Mouse (Mus musculus): ENCODE measurements at regions not wholly inside any gene's neighbourhood (a gene's known extent, or its start where the extent isn't known, plus 50 kb on each side); places are given as distances from the start of the nearest gene placed in this dataset.

- H3K4me3 ChIP-seq (replicated peaks): no peak overlapping the region
- H3K4me2 ChIP-seq: no peak overlapping the region
- no peak for ATAC-seq (ENCODE audit: low FRiP score)
- no peak overlapping the region for H3K9ac ChIP-seq
- H3K27ac ChIP-seq: no peak overlapping the region
- H3K27me3 ChIP-seq: no peaks in the 10 kb centered on the region
- H3K36me3 ChIP-seq (replicated peaks): no peaks in the 10 kb centered on the region
- H3K4me1 ChIP-seq: no peaks in the 10 kb centered on the region
- H3K9me3 ChIP-seq: no peaks in the 10 kb centered on the region
- WGBS: 77% methylated on average over 3 of the region's 3 CpGs
Observed at GRCm38 (mm10) chr2:19714025-19714424, 56.5 kb downstream of the Otud1 start.

- no peak overlapping the region for H3K9ac ChIP-seq
- peak; percentile 55; the same call in 1 of the 2 replicates for ATAC-seq (ENCODE audit: low FRiP score)
- WGBS: 32% methylated on average over 11 of the region's 11 CpGs
- 0 out of 2 replicates have a peak overlapping the region, but pooled peaks have one; percentile 5 for H3K4me3 ChIP-seq (replicated peaks)
- no peaks in the 10 kb centered on the region for H3K27me3 ChIP-seq
- no peak overlapping the region for H3K27ac ChIP-seq
- H3K9me3 ChIP-seq: no peaks in the 10 kb centered on the region
- no peaks in the 10 kb centered on the region for H3K4me1 ChIP-seq
- peak overlapping the region; percentile 32; the same call in 1 of the 2 replicates for H3K4me2 ChIP-seq
- no peaks in the 10 kb centered on the region for H3K36me3 ChIP-seq (replicated peaks)
Observed at GRCm38 (mm10) chr2:19715564-19716238, 58.1 kb downstream of the Otud1 start.

- Histone ChIP-seq H3K9me3 (no peaks in the 10 kb centered on the region), H3K27me3 (no peaks in the 10 kb centered on the region), H3K36me3 (replicated peaks) (no peaks in the 10 kb centered on the region), H3K4me3 (replicated peaks) (no peak overlapping the region), H3K4me2 (no peak overlapping the region), H3K9ac (no peak overlapping the region), H3K27ac (no peak overlapping the region), H3K4me1 (no peaks in the 10 kb centered on the region)
- ATAC-seq (ENCODE audit: low FRiP score): no peak
- 94% methylated on average over 5 of the region's 5 CpGs for WGBS
Observed at GRCm38 (mm10) chr2:19716388-19716787, 58.8 kb downstream of the Otud1 start.

- Histone ChIP-seq H3K27me3 (no peaks in the 10 kb centered on the region), H3K4me3 (replicated peaks) (no peak overlapping the region), H3K27ac (no peak overlapping the region), H3K36me3 (replicated peaks) (no peaks in the 10 kb centered on the region), H3K9me3 (no peaks in the 10 kb centered on the region), H3K4me2 (no peak overlapping the region), H3K9ac (no peak overlapping the region), H3K4me1 (no peaks in the 10 kb centered on the region)
- 87% methylated on average over 6 of the region's 6 CpGs for WGBS
- no peak for ATAC-seq (ENCODE audit: low FRiP score)
Observed at GRCm38 (mm10) chr2:19726085-19726484, 68.5 kb downstream of the Otud1 start.

- H3K4me1 ChIP-seq: no peaks in the 10 kb centered on the region
- H3K36me3 ChIP-seq (replicated peaks): no peaks in the 10 kb centered on the region
- H3K4me2 ChIP-seq: no peak overlapping the region
- no peak overlapping the region for H3K4me3 ChIP-seq (replicated peaks)
- H3K27ac ChIP-seq: no peak overlapping the region
- WGBS: 6% methylated on average over 9 of the region's 9 CpGs
- H3K9me3 ChIP-seq: no peaks in the 10 kb centered on the region
- no peak overlapping the region for H3K9ac ChIP-seq
- no peak for ATAC-seq (ENCODE audit: low FRiP score)
- H3K27me3 ChIP-seq: no peaks in the 10 kb centered on the region
Observed at GRCm38 (mm10) chr2:19726904-19727303, 69.4 kb downstream of the Otud1 start.

- no peak for ATAC-seq (ENCODE audit: low FRiP score)
- H3K27me3 ChIP-seq: no peaks in the 10 kb centered on the region
- H3K4me3 ChIP-seq (replicated peaks): no peak overlapping the region
- H3K4me1 ChIP-seq: no peaks in the 10 kb centered on the region
- no peaks in the 10 kb centered on the region for H3K36me3 ChIP-seq (replicated peaks)
- no peak overlapping the region for H3K9ac ChIP-seq
- 84% methylated on average over 12 of the region's 12 CpGs for WGBS
- H3K27ac ChIP-seq: no peak overlapping the region
- no peaks in the 10 kb centered on the region for H3K9me3 ChIP-seq
- no peak overlapping the region for H3K4me2 ChIP-seq
Observed at GRCm38 (mm10) chr2:19732922-19733859, 75.6 kb downstream of the Otud1 start.

- ATAC-seq (ENCODE audit: low FRiP score): no peak
- H3K27ac ChIP-seq: no peak overlapping the region
- H3K9ac ChIP-seq: no peak overlapping the region
- WGBS: 86% methylated on average over 12 of the region's 12 CpGs
- no peak overlapping the region for H3K4me3 ChIP-seq (replicated peaks)
- no peak overlapping the region for H3K4me2 ChIP-seq
- H3K36me3 ChIP-seq (replicated peaks): no peaks in the 10 kb centered on the region
- H3K4me1 ChIP-seq: no peaks in the 10 kb centered on the region
- no peaks in the 10 kb centered on the region for H3K9me3 ChIP-seq
- H3K27me3 ChIP-seq: no peaks in the 10 kb centered on the region
Observed at GRCm38 (mm10) chr2:19734164-19734870, 76.8 kb downstream of the Otud1 start.

GRCm38 (mm10) chr2:19741508-19741907, 84.0 kb downstream of the Otud1 start:
- H3K27ac ChIP-seq: no peak overlapping the region
- no peak overlapping the region for H3K4me2 ChIP-seq
- no peaks in the 10 kb centered on the region for H3K36me3 ChIP-seq (replicated peaks)
- H3K27me3 ChIP-seq: no peaks in the 10 kb centered on the region
- H3K4me1 ChIP-seq: no peaks in the 10 kb centered on the region
- H3K9ac ChIP-seq: no peak overlapping the region
- H3K4me3 ChIP-seq (replicated peaks): no peak overlapping the region
- ATAC-seq (ENCODE audit: low FRiP score): no peak
- H3K9me3 ChIP-seq: no peaks in the 10 kb centered on the region

- Histone ChIP-seq H3K9ac (no peak overlapping the region), H3K27me3 (no peaks in the 10 kb centered on the region), H3K36me3 (replicated peaks) (no peaks in the 10 kb centered on the region), H3K4me1 (no peaks in the 10 kb centered on the region), H3K27ac (no peak overlapping the region), H3K4me2 (no peak overlapping the region), H3K9me3 (no peaks in the 10 kb centered on the region), H3K4me3 (replicated peaks) (no peak overlapping the region)
- WGBS: 67% methylated on average over 4 of the region's 4 CpGs
- ATAC-seq (ENCODE audit: low FRiP score): no peak
Observed at GRCm38 (mm10) chr2:19743467-19743866, 85.9 kb downstream of the Otud1 start.

- Histone ChIP-seq H3K27me3 (no peaks in the 10 kb centered on the region), H3K4me2 (no peak overlapping the region), H3K27ac (no peak overlapping the region), H3K9ac (no peak overlapping the region), H3K4me1 (no peaks in the 10 kb centered on the region), H3K4me3 (replicated peaks) (no peak overlapping the region), H3K36me3 (replicated peaks) (no peaks in the 10 kb centered on the region), H3K9me3 (no peaks in the 10 kb centered on the region)
- no peak for ATAC-seq (ENCODE audit: low FRiP score)
- 100% methylated on average over 2 of the region's 2 CpGs for WGBS
Observed at GRCm38 (mm10) chr2:19744986-19745660, 87.6 kb downstream of the Otud1 start.

- Histone ChIP-seq H3K36me3 (replicated peaks) (no peaks in the 10 kb centered on the region), H3K27me3 (no peaks in the 10 kb centered on the region), H3K4me1 (no peaks in the 10 kb centered on the region), H3K4me2 (no peak overlapping the region), H3K27ac (no peak overlapping the region), H3K4me3 (replicated peaks) (no peak overlapping the region), H3K9me3 (no peaks in the 10 kb centered on the region), H3K9ac (no peak overlapping the region)
- no peak for ATAC-seq (ENCODE audit: low FRiP score)
- WGBS: 87% methylated on average over 11 of the region's 11 CpGs
Observed at GRCm38 (mm10) chr2:19752753-19753152, 95.2 kb downstream of the Otud1 start.

- Histone ChIP-seq H3K9me3 (no peaks in the 10 kb centered on the region), H3K4me1 (no peaks in the 10 kb centered on the region), H3K4me2 (no peak overlapping the region), H3K36me3 (replicated peaks) (no peaks in the 10 kb centered on the region), H3K9ac (no peak overlapping the region), H3K27me3 (no peaks in the 10 kb centered on the region), H3K27ac (no peak overlapping the region), H3K4me3 (replicated peaks) (no peak overlapping the region)
- ATAC-seq (ENCODE audit: low FRiP score): no peak
Observed at GRCm38 (mm10) chr2:19753479-19753878, 95.9 kb downstream of the Otud1 start.
